Mouse (Mus musculus): ENCODE data around the gene Olfr1509. TPM values are rescaled to one million over a fixed set of nuclear protein-coding genes. Genes with fewer than 3 reads are reported as not detected.
"Not testable (repeated sequence)": the region's sequence is repeated elsewhere in the genome, so short reads cannot be mapped to it uniquely, and the experiment has no call there.

Gene Olfr1509
- polyA plus RNA-seq (2014; fragmentation: Nextera tagmentation; extraction: Ambion mirVana) = not detected in 2 replicates

DNA sequence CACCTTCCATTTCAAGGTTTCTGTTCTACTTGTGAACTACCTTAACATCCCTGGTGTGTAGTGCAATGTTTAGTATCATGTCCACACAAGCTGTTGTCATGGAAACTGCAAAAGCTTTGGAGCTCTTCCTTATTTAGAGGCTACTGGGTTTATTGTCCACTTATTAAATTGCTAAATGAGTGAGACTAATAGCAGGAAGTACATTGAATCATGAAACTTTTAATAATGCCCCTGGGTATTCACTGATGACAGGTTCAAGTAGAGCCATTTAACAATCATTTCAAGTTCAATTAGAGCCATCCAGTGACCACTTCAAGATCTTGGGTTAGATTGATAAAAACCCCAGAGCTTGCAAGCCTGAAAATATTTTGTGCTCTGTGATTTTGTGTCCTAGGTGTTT lies at the start of gene Olfr1509:
Olfr1509 (plus strand) TSS at position 301 of the 400 bp plus-strand sequence.
- Histone ChIP-seq H3K9ac (ENCODE audit: low read depth, low read length) (no peak within 1 kb of the TSS), H3K4me2 (replicated peaks; ENCODE audit: low read depth, low read length) (no peak within 1 kb of the TSS), H3K9me3 (ENCODE audit: control insufficient read depth, low read length) (no peaks in the 10 kb centered on the region), H3K27ac (ENCODE audit: low read depth, low read length) (no peak within 1 kb of the TSS), H3K27me3 (ENCODE audit: control insufficient read depth, insufficient read depth, low read length) (no peaks in the 10 kb centered on the region), H3K4me3 (ENCODE audit: low read length) (no peak within 1 kb of the TSS), H3K36me3 (ENCODE audit: control insufficient read depth, insufficient read depth, low read length) (no peaks in the 10 kb centered on the region), H3K4me1 (ENCODE audit: control insufficient read depth, insufficient read depth, low read length) (no peaks in the 10 kb centered on the region)
- no peak for ATAC-seq (ENCODE audit: low FRiP score, low TSS enrichment)

DNA sequence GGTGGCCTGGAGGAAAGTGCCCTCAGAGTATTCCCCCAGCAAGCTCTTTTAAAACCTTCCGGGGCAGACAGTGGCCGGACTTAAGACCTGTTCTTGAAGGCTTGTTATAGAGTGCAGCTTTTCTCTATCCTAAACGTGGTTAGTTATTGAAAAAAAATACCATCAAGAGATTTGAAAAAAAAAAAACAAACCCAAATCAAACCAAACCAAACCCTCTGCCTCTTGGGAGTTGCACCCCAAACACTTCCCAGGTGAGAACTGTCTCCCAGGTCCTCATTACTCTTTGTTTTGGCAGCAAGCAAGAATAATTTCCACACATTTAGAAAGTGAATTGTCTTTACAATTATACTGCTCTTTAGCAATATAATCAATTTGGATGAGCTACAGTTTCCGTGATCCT lies 45.5 kb upstream of the Olfr1509 start, which contains the start of gene Olfr1511:
Olfr1511 (minus strand) TSS at position 101 of the 400 bp plus-strand sequence.
- no peaks in the 10 kb centered on the region for H3K9me3 ChIP-seq (ENCODE audit: control insufficient read depth, low read length)
- H3K9ac ChIP-seq (ENCODE audit: low read depth, low read length) = no peak within 1 kb of the TSS
- no peaks in the 10 kb centered on the region for H3K36me3 ChIP-seq (ENCODE audit: control insufficient read depth, insufficient read depth, low read length)
- H3K4me3 ChIP-seq (ENCODE audit: low read length) = no peak within 1 kb of the TSS
- no peaks in the 10 kb centered on the region for H3K27me3 ChIP-seq (ENCODE audit: control insufficient read depth, insufficient read depth, low read length)
- WGBS = 76% methylated on average over 4 of the region's 4 CpGs
- ATAC-seq (ENCODE audit: low FRiP score, low TSS enrichment) = no peak
- H3K4me1 ChIP-seq (ENCODE audit: control insufficient read depth, insufficient read depth, low read length) = no peaks in the 10 kb centered on the region
- H3K27ac ChIP-seq (ENCODE audit: low read depth, low read length) = no peak within 1 kb of the TSS
- no peak within 1 kb of the TSS for H3K4me2 ChIP-seq (replicated peaks; ENCODE audit: low read depth, low read length)

DNA sequence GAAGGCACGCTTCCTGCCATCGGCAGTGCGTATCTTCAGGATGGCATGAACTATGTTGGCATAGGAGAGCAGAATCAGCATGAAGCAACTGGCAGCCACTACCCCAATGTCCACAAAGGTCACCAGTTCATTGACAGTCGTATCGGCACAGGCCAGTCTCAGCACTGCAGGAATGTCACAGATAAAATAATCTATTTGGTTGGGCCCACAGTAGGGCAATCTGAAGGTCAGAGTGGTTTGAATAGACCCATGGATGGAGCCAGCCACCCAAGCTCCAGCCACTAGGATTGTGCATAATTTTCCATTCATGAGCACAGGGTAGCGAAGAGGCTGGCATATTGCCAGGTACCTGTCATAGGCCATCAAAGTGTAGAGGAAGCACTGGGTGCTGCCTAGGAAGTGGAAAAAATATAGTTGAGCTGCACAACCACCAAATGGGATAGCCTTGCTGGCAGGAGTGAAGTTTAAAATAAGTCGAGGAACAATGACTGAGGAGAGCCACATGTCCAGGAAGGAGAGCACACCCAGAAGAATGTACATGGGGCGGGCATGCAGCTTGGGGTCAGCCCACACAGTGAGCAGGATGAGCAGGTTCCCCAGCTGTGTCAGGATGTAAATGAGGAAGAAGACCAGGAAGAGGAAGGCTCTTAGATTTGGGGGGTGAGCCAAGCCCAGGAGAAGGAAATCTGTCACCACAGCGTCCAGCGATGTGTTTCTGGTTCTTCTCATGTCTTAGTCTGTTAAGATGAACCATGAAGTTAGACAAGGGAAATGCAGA lies 32.5 kb upstream of the Olfr1509 start:
- not testable (repeated sequence) for H3K27me3 ChIP-seq (ENCODE audit: control insufficient read depth, insufficient read depth, low read length); H3K9ac ChIP-seq (ENCODE audit: low read depth, low read length); H3K4me3 ChIP-seq (ENCODE audit: low read length); H3K27ac ChIP-seq (ENCODE audit: low read depth, low read length); H3K9me3 ChIP-seq (ENCODE audit: control insufficient read depth, low read length); H3K4me2 ChIP-seq (replicated peaks; ENCODE audit: low read depth, low read length); H3K36me3 ChIP-seq (ENCODE audit: control insufficient read depth, insufficient read depth, low read length); H3K4me1 ChIP-seq (ENCODE audit: control insufficient read depth, insufficient read depth, low read length); ATAC-seq (ENCODE audit: low FRiP score, low TSS enrichment)
- WGBS = 82% methylated on average over 7 of the region's 10 CpGs

DNA sequence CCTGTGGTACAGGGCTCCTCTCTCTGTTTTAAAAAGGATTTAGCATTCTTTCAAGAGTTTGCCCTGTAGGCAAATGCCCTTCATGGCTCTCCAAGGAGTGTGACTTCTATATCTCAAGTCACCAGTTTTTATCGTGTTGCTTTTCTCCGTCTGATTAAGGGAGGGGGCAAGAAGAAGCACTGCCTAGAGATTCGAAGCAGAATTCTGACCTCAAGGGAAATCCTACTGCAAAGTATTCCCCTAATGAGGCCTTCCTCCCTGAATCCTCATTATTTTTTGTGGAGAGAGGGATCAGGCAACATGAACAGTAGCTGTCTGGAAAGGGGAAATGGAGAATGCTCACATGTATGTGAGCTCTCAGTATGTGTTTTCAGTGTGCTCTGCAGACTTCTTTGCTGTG lies 28.5 kb upstream of the Olfr1509 start, which contains the start of gene Olfr1510:
Olfr1510 (minus strand) TSS at position 101 of the 400 bp plus-strand sequence.
- H3K4me1 ChIP-seq (ENCODE audit: control insufficient read depth, insufficient read depth, low read length) = no peaks in the 10 kb centered on the region
- H3K36me3 ChIP-seq (ENCODE audit: control insufficient read depth, insufficient read depth, low read length) = no peaks in the 10 kb centered on the region
- ATAC-seq (ENCODE audit: low FRiP score, low TSS enrichment) = no peak
- no peak within 1 kb of the TSS for H3K4me3 ChIP-seq (ENCODE audit: low read length)
- no peak within 1 kb of the TSS for H3K9ac ChIP-seq (ENCODE audit: low read depth, low read length)
- no peak within 1 kb of the TSS for H3K4me2 ChIP-seq (replicated peaks; ENCODE audit: low read depth, low read length)
- H3K27me3 ChIP-seq (ENCODE audit: control insufficient read depth, insufficient read depth, low read length) = no peaks in the 10 kb centered on the region
- H3K9me3 ChIP-seq (ENCODE audit: control insufficient read depth, low read length) = no peaks in the 10 kb centered on the region
- no peak within 1 kb of the TSS for H3K27ac ChIP-seq (ENCODE audit: low read depth, low read length)
- WGBS = 88% methylated on average over 3 of the region's 3 CpGs

DNA sequence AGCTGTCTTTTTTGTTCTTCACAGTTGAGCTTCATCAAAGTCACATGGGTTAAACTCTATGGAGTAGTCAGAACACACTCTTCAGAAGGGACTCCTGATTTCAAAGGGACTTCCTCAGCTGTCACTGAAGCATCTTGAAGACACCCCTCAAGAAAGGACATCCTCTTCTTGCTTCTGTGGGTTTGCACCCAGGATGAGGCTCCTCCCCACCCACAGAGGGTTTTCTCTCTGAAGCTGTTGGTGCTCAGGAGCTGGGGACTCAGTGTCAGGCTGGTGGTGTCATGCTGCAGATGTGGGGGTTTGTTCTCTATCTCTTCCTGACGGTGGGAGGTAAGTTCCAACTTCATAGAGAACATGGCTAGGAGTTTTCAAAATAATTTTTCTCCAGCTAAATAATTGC lies 15.1 kb upstream of the Olfr1509 start:
- no peak overlapping the region for H3K4me3 ChIP-seq (ENCODE audit: low read length)
- no peak for ATAC-seq (ENCODE audit: low FRiP score, low TSS enrichment)
- H3K27me3 ChIP-seq (ENCODE audit: control insufficient read depth, insufficient read depth, low read length) = no peaks in the 10 kb centered on the region
- no peak overlapping the region for H3K9ac ChIP-seq (ENCODE audit: low read depth, low read length)
- no peaks in the 10 kb centered on the region for H3K36me3 ChIP-seq (ENCODE audit: control insufficient read depth, insufficient read depth, low read length)
- no peaks in the 10 kb centered on the region for H3K9me3 ChIP-seq (ENCODE audit: control insufficient read depth, low read length)
- H3K27ac ChIP-seq (ENCODE audit: low read depth, low read length) = no peak overlapping the region
- H3K4me2 ChIP-seq (replicated peaks; ENCODE audit: low read depth, low read length) = no peak overlapping the region
- no peaks in the 10 kb centered on the region for H3K4me1 ChIP-seq (ENCODE audit: control insufficient read depth, insufficient read depth, low read length)
- WGBS = 97% methylated on average over 1 of the region's 1 CpGs

DNA sequence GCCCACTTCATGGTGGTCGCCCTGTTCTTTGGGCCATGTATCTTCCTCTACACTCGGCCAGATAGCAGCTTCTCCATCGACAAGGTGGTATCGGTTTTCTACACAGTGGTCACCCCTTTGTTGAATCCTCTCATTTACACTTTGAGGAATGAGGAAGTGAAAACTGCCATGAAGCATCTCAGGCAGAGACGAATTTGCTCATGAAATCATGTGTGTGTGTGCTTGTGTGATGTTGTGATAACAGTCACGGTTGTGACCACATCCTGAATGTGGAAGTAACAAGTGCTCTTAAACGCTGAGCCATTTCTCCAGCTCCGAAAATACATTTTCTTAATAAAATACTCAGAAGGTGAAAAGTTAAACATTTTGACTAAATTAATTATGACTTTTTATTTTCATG lies 8.3 kb downstream of the Olfr1509 start:
- H3K9me3 ChIP-seq (ENCODE audit: control insufficient read depth, low read length) = no peaks in the 10 kb centered on the region
- 87% methylated on average over 8 of the region's 8 CpGs for WGBS
- no peak for ATAC-seq (ENCODE audit: low FRiP score, low TSS enrichment)
- no peak overlapping the region for H3K4me3 ChIP-seq (ENCODE audit: low read length)
- no peak overlapping the region for H3K4me2 ChIP-seq (replicated peaks; ENCODE audit: low read depth, low read length)
- no peaks in the 10 kb centered on the region for H3K36me3 ChIP-seq (ENCODE audit: control insufficient read depth, insufficient read depth, low read length)
- H3K9ac ChIP-seq (ENCODE audit: low read depth, low read length) = no peak overlapping the region
- no peak overlapping the region for H3K27ac ChIP-seq (ENCODE audit: low read depth, low read length)
- no peaks in the 10 kb centered on the region for H3K27me3 ChIP-seq (ENCODE audit: control insufficient read depth, insufficient read depth, low read length)
- no peaks in the 10 kb centered on the region for H3K4me1 ChIP-seq (ENCODE audit: control insufficient read depth, insufficient read depth, low read length)

DNA sequence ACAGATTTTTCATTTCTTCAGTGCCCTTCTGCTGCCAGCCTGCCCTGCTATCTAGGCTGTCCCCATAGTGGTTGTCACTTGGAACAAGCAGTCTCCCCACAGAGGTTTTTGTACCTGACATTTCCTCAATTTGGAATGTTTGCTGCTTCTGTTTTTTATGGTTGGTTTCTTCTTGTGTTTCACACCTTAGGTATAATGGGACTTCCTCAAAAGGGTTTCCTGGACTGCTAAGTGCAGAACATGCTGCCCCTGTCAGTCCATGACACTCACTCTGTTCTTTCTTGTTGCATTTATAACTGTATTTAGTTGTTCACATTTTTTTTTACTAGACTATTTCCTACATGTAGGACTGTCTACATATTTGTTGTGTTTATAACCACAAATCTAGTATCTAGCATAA lies 19.1 kb downstream of the Olfr1509 start:
- no peak for ATAC-seq (ENCODE audit: low FRiP score, low TSS enrichment)
- Histone ChIP-seq H3K9me3 (ENCODE audit: control insufficient read depth, low read length) (no peaks in the 10 kb centered on the region), H3K4me1 (ENCODE audit: control insufficient read depth, insufficient read depth, low read length) (no peaks in the 10 kb centered on the region), H3K4me3 (ENCODE audit: low read length) (no peak overlapping the region), H3K27me3 (ENCODE audit: control insufficient read depth, insufficient read depth, low read length) (no peaks in the 10 kb centered on the region), H3K27ac (ENCODE audit: low read depth, low read length) (no peak overlapping the region), H3K4me2 (replicated peaks; ENCODE audit: low read depth, low read length) (no peak overlapping the region), H3K36me3 (ENCODE audit: control insufficient read depth, insufficient read depth, low read length) (no peaks in the 10 kb centered on the region), H3K9ac (ENCODE audit: low read depth, low read length) (no peak overlapping the region)

DNA sequence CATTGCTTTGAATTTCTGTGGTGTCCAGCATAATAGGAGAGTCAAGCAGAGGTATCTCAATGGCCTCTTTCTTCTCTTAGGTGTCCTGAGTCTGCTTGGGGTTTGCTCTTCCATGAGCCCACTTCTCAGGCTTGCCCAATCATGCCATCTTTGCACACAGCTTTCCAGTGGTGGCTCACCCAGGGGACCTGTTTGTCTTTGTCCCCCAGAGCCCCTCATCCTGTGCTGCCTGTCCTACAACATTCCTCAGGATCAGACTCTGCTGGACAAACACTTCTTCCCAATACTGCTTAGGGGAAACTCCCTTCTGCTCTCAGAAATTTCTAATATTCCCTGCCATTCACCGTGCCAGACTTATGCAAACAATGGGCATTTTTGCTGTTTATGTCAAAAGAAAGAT lies 22.9 kb downstream of the Olfr1509 start:
- ATAC-seq (ENCODE audit: low FRiP score, low TSS enrichment) = no peak
- Histone ChIP-seq H3K36me3 (ENCODE audit: control insufficient read depth, insufficient read depth, low read length) (no peaks in the 10 kb centered on the region), H3K27me3 (ENCODE audit: control insufficient read depth, insufficient read depth, low read length) (no peaks in the 10 kb centered on the region), H3K9me3 (ENCODE audit: control insufficient read depth, low read length) (no peaks in the 10 kb centered on the region), H3K4me3 (ENCODE audit: low read length) (no peak overlapping the region), H3K9ac (ENCODE audit: low read depth, low read length) (no peak overlapping the region), H3K4me2 (replicated peaks; ENCODE audit: low read depth, low read length) (no peak overlapping the region), H3K27ac (ENCODE audit: low read depth, low read length) (no peak overlapping the region), H3K4me1 (ENCODE audit: control insufficient read depth, insufficient read depth, low read length) (no peaks in the 10 kb centered on the region)
- 85% methylated on average over 1 of the region's 1 CpGs for WGBS

DNA sequence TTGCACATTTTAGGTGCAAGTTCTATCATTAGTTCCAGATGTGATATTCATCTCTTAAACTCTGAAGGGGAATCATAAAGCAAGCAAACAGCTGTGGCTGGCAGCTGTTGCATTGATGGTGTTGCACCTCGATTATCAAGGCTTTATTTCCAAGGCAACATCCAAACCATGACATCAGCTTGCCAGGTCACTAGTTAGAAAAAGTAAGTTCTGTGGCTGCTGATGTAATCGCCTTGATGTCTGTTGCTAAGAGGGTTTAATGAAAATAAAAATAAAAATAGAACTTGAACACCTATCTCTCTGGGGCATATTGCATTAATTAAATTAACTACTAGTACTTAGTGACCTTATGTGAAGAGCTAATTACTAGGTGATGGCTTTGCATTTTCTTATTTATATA lies 24.6 kb downstream of the Olfr1509 start, which contains the start of gene Olfr1508:
Olfr1508 (minus strand) TSS at position 101 of the 400 bp plus-strand sequence.
- no peaks in the 10 kb centered on the region for H3K4me1 ChIP-seq (ENCODE audit: control insufficient read depth, insufficient read depth, low read length)
- no peak within 1 kb of the TSS for H3K9ac ChIP-seq (ENCODE audit: low read depth, low read length)
- no peak within 1 kb of the TSS for H3K4me3 ChIP-seq (ENCODE audit: low read length)
- ATAC-seq (ENCODE audit: low FRiP score, low TSS enrichment) = no peak
- H3K4me2 ChIP-seq (replicated peaks; ENCODE audit: low read depth, low read length) = no peak within 1 kb of the TSS
- H3K27ac ChIP-seq (ENCODE audit: low read depth, low read length) = no peak within 1 kb of the TSS
- H3K27me3 ChIP-seq (ENCODE audit: control insufficient read depth, insufficient read depth, low read length) = no peaks in the 10 kb centered on the region
- H3K36me3 ChIP-seq (ENCODE audit: control insufficient read depth, insufficient read depth, low read length) = no peaks in the 10 kb centered on the region
- WGBS = 76% methylated on average over 2 of the region's 2 CpGs
- H3K9me3 ChIP-seq (ENCODE audit: control insufficient read depth, low read length) = no peaks in the 10 kb centered on the region

Measured in kidney, embryonic 14.5 days (tissue).